Mouse (Mus musculus): Measurements from ENCODE around the gene Gm11939.

- TF ChIP-seq POLR2A (IDR thresholded peaks at IDR 0.05; ENCODE audit: control insufficient read depth, low read depth, low read length), result no peak
- TF ChIP-seq CTCF (IDR thresholded peaks at IDR 0.05; ENCODE audit: control insufficient read depth, insufficient read depth, insufficient replicate concordance, low read depth, low read length), result no peak
Observed at GRCm38 (mm10) chr11:99550765-99551164, 8.5 kb downstream of the Gm11939 start, which contains the start of gene Krtap3-3.
